Mouse (Mus musculus): ENCODE data around the gene Osr1.

- TF ChIP-seq CTCF (IDR thresholded peaks at IDR 0.05; ENCODE audit: low read depth) (no peak), EP300 (IDR thresholded peaks at IDR 0.05; ENCODE audit: low read depth) (no peak)
These were observed 11.6 kb downstream of the Osr1 start for GRCm38 (mm10) chr12:9581506-9581905.
